Mouse (Mus musculus) ES-E14 (cell line): Measurements from ENCODE around the gene 4932438A13Rik. TPM values are rescaled to one million over a fixed set of nuclear protein-coding genes. Genes with fewer than 3 reads are reported as not detected.

Experiments used
- DNase-seq: peaks from one replicate; pipeline ENCODE4 v3.0.0-alpha.2; 2013; ENCODE audit warnings: low read depth, low spot score
- H3K27ac ChIP-seq: 2 replicates; pipeline ENCODE4 v1.5.1; 2012; ENCODE audit warnings: low read depth, mild to moderate bottlenecking, low read length, moderate library complexity, mixed read lengths; ENCODE audit not compliant: poor library complexity, insufficient read depth, severe bottlenecking
- H3K36me3 ChIP-seq: 2 replicates; pipeline ENCODE4 v1.6.1; 2012; ENCODE audit warnings: mild to moderate bottlenecking, low read length, moderate library complexity, mixed read lengths; ENCODE audit not compliant: control insufficient read depth, poor library complexity, insufficient read depth, severe bottlenecking
- H3K4me1 ChIP-seq, 2 experiments: fragments of 150-350 bp in 1 of 2; sonication (generic) in 1 of 2; 2 replicates each; pipeline ENCODE4 v1.6.1; 2012; ENCODE audit warnings: low read length in 2 of 2, mild to moderate bottlenecking in 1 of 2, mixed read lengths in 1 of 2; ENCODE audit not compliant: control insufficient read depth in 2 of 2, insufficient read depth in 2 of 2, poor library complexity in 1 of 2
- H3K4me3 ChIP-seq, 2 experiments: fragments of 150-350 bp in 1 of 2; sonication (generic) in 1 of 2; 2 replicates each; pipeline ENCODE4 v1.5.1; 2012; ENCODE audit warnings: low read length in 2 of 2, low read depth in 1 of 2, mild to moderate bottlenecking in 1 of 2, mixed read lengths in 1 of 2; ENCODE audit not compliant: insufficient read depth in 1 of 2, poor library complexity in 1 of 2, severe bottlenecking in 1 of 2
- H3K9ac ChIP-seq: 2 replicates; pipeline ENCODE4 v1.6.1; 2012; ENCODE audit warnings: low read depth, mild to moderate bottlenecking, low read length, mixed read lengths; ENCODE audit not compliant: poor library complexity, insufficient read depth, severe bottlenecking
- H3K9me3 ChIP-seq: fragments of 150-350 bp; sonication (generic); 2 replicates; pipeline ENCODE4 v1.6.1; 2012; ENCODE audit warnings: low read depth, mild to moderate bottlenecking, low read length; ENCODE audit not compliant: control insufficient read depth, insufficient read depth
- CHD2 ChIP-seq: IDR thresholded peaks from 2 replicates; pipeline ENCODE4 v1.6.1; 2014; ENCODE audit warnings: mild to moderate bottlenecking, low read depth, low read length, inconsistent platforms
- HCFC1 ChIP-seq: IDR thresholded peaks from 2 replicates; pipeline ENCODE4 v1.6.1; 2012; ENCODE audit warnings: low read length, inconsistent platforms, borderline replicate concordance; ENCODE audit not compliant: insufficient read depth
- MAFK ChIP-seq: IDR thresholded peaks from 2 replicates; pipeline ENCODE4 v1.6.1; 2014; ENCODE audit warnings: mild to moderate bottlenecking, low read depth, low read length, inconsistent platforms; ENCODE audit not compliant: insufficient read depth
- ZC3H11A ChIP-seq: IDR thresholded peaks from 2 replicates; pipeline ENCODE4 v1.6.1; 2012; ENCODE audit warnings: low read depth, mild to moderate bottlenecking, inconsistent platforms, low read length, borderline replicate concordance
- ZNF384 ChIP-seq: IDR thresholded peaks from 2 replicates; pipeline ENCODE4 v1.6.1; 2012; ENCODE audit warnings: low read depth, low read length, inconsistent platforms
- in situ Hi-C, 2 experiments: fragments of 600-800 bp; cut with MboI; formaldehyde crosslinking; loops; one replicate each; pipeline ENCODE4 v1.15.1; 2025; ENCODE audit warnings: low sequenced_read_pairs in 2 of 2, inconsistent platforms in 1 of 2; ENCODE audit not compliant: unreplicated experiment in 2 of 2
- total RNA-seq: library from RNA; depleted of rRNA; stranded (reverse); fragments of 300-350 nt; gene quantifications from 2 replicates; pipeline ENCODE4 v1.2.3, GENCODE M21; 2012

Gene 4932438A13Rik
- total RNA-seq, 1 experiment: 40.4 TPM

DNA sequence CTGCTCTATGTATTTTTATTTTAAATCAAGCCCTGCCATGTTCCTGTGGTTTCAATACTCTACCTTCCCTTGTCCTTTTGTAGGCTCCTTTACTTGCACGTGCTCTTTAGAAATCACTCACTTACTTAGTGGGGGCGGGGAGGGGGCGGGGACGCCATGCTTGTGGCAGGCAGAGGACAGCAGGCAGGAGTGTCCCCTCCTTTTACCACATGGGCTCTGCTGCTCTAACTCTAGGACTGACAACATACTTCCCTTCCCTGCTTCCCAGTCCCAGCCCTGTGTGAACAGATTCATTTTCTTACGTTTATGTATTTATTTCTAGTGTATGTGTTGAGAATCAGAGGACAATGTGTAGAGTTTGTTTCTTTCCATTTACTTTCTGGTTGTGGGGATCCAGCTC is 78.7 kb downstream of the 4932438A13Rik start:
- Histone ChIP-seq H3K4me1 (peaks cover 0 to 2% of the 10 kb centered on the region in 2 experiments; a peak in 1 of 4 replicates), H3K27ac (no peak overlapping the region), H3K9ac (no peak overlapping the region), H3K9me3 (no peaks in the 10 kb centered on the region), H3K4me3 (no peak overlapping the region), H3K36me3 (no peaks in the 10 kb centered on the region; the same call in 1 of the 2 replicates)
- DNase-seq: no peak
- TF ChIP-seq CHD2 (no peak), HCFC1 (no peak), ZC3H11A (no peak), ZNF384 (no peak), MAFK (no peak)
- in situ Hi-C loops: no loop called here

GRCm38 (mm10) chr3:36942108-36942507 is 79.2 kb downstream of the 4932438A13Rik start:
- DNase-seq: no peak
- in situ Hi-C loops: no loop called here
- Histone ChIP-seq H3K4me1 (peaks cover 0 to 2% of the 10 kb centered on the region in 2 experiments; a peak in 1 of 4 replicates), H3K9me3 (no peaks in the 10 kb centered on the region), H3K4me3 (no peak overlapping the region), H3K9ac (no peak overlapping the region), H3K27ac (no peak overlapping the region), H3K36me3 (no peaks in the 10 kb centered on the region; the same call in 1 of the 2 replicates)
- TF ChIP-seq ZNF384 (no peak), MAFK (no peak), HCFC1 (no peak), CHD2 (no peak), ZC3H11A (no peak)

- in situ Hi-C loops: no loop called here
- TF ChIP-seq ZNF384 (no peak), MAFK (no peak), ZC3H11A (no peak), HCFC1 (no peak), CHD2 (no peak)
- Histone ChIP-seq H3K27ac (peak overlapping the region; percentile 49; the same call in 1 of the 2 replicates), H3K9me3 (no peaks in the 10 kb centered on the region), H3K4me3 (no peak overlapping the region), H3K36me3 (no peaks in the 10 kb centered on the region; the same call in 1 of the 2 replicates), H3K9ac (no peak overlapping the region), H3K4me1 (peaks cover 0 to 2% of the 10 kb centered on the region in 2 experiments; a peak in 1 of 4 replicates)
- no peak for DNase-seq
Observed at GRCm38 (mm10) chr3:36943706-36944105, 80.8 kb downstream of the 4932438A13Rik start.

DNA sequence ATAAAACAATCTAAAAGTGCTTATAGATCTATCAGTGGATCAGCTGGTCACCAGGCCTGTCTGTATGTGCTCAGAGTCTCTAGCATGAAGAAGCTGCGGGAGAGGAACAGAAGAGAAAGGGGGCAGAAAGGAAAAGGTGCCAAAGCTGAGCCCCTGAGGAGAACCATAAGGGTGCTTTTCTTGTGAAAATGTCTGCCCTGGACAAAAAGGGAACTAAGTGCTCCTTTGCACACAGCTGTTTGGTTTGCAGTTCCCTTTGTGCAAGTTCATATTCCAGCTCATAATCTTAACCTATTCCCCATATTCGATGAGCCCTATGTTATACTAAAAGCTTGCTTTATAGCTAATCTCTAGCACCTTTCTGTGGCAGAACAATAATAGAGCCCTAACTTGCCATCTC is 175.1 kb downstream of the 4932438A13Rik start:
- H3K27ac ChIP-seq: no peak overlapping the region
- TF ChIP-seq ZNF384 (no peak), ZC3H11A (no peak), HCFC1 (no peak), MAFK (no peak), CHD2 (no peak)
- H3K4me3 ChIP-seq: no peak overlapping the region
- H3K4me1 ChIP-seq: no peaks in the 10 kb centered on the region
- no peaks in the 10 kb centered on the region for H3K36me3 ChIP-seq
- no peaks in the 10 kb centered on the region for H3K9me3 ChIP-seq
- H3K9ac ChIP-seq: no peak overlapping the region
- no peak for DNase-seq
- in situ Hi-C loops: no loop called here
